Mouse (Mus musculus): ENCODE measurements around the gene Trnt1. TPM values are rescaled to one million over a fixed set of nuclear protein-coding genes. Genes with fewer than 3 reads are reported as not detected.

Gene Trnt1
- polyA plus RNA-seq (2017; shearing (Covaris generic)), result 179 TPM

GRCm38 (mm10) chr6:106768640-106769289, at the start of gene Trnt1:
TSS of gene Trnt1 (plus strand) at chr6:106769120.

GRCm38 (mm10) chr6:106748887-106749388, 20.0 kb upstream of the Trnt1 start, which contains the start of gene Il5ra:
TSS of gene Il5ra (minus strand) at chr6:106749037.

GRCm38 (mm10) chr6:106799333-106800226, 30.7 kb downstream of the Trnt1 start, which contains the start of gene Crbn:
TSS of gene Crbn (minus strand) at chr6:106800077.

Other genes starting within 250 kb of the Trnt1 start
- gene Il5ra, start 20.1 kb upstream of the Trnt1 start, polyA plus RNA-seq (2017; shearing (Covaris generic)), result not detected
- gene Crbn, start 31.0 kb downstream of the Trnt1 start, polyA plus RNA-seq (2017; shearing (Covaris generic)), result 342 TPM